Comparison of ENCODE assay signal across 8 mouse cellular contexts in the genomic region with DNA sequence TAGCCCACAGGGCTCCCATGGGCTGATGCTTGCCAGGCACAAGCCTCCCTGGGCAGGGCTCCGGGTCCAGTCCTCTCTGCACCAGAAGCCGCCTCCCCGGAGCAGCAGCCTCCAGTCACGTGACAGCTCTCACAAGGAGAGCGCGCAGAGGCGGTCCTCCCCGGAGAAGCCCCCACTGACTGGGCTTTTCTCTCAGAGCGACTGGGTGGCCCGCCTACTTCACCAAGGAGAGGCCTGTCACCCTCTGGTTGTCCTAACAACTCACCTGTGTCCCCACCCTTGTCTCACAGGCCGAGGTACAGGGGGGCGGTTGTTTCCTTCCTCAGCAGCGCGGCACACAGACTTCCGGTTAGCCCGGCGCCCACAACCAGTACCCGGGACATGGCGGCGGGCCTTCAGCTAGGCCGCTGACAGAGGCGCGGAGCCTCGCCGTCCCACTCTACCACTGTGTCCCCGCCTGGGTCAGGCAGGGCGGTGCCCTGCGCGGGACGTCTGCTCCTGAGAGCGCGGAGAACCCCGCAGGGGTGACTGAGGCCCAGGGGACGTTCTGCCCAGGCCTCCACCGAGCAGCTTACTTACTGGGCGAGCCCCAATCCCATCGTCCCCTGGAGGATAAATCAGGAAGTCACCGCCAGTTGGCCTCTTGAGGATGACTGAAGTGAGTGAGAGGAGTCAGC. TPM values are rescaled to one million over a fixed set of nuclear protein-coding genes. Genes with fewer than 3 reads are reported as not detected.
DNase-seq lines count a peak whose midpoint lies in the region; ATAC-seq and TF ChIP-seq lines count a peak whose summit lies in the region.
"Not testable (repeated sequence)": the region's sequence is repeated elsewhere in the genome, so short reads cannot be mapped to it uniquely, and the experiment has no call there.

No protein-coding gene starts in this region.

- peak overlapping the region; percentile 70 for H3K4me3 ChIP-seq in E14TG2a.4 (replicated peaks; ENCODE audit: low read length)
- H3K4me3 ChIP-seq in forebrain, postnatal 0 days (ENCODE audit: low read depth, low read length), result peak overlapping the region; percentile 33
- peak overlapping the region; percentile 37 to 45 for H3K4me3 ChIP-seq in liver, embryonic 14.5 days (ENCODE audit: insufficient read depth in 1 of 2, low read depth in 2 of 2, low read length in 2 of 2)
- peak overlapping the region; percentile 29 for H3K4me3 ChIP-seq in neural tube, embryonic 11.5 days (ENCODE audit: low read depth, low read length)
- peak overlapping the region; percentile 38 for H3K4me3 ChIP-seq in stomach, embryonic 15.5 days (replicated peaks)

- peak overlapping the region; percentile 58 for H3K9ac ChIP-seq in forebrain, postnatal 0 days
- 0 out of 2 replicates have a peak overlapping the region, but pooled peaks have one; percentile 3 for H3K9ac ChIP-seq in liver, embryonic 14.5 days (replicated peaks)
- peak overlapping the region; percentile 49 for H3K9ac ChIP-seq in neural tube, embryonic 11.5 days (ENCODE audit: low read length)
- not testable (repeated sequence) for H3K9ac ChIP-seq in stomach, embryonic 15.5 days

- peak; percentile 56 for DNase-seq in cerebellum, adult 8-10 months
- peak; percentile 82 for DNase-seq in forebrain, postnatal 0 days
- DNase-seq in heart, postnatal 25 days (ENCODE audit: low spot score), result peak; percentile 33
- peak; percentile 21 for DNase-seq in large intestine, adult 2 months (ENCODE audit: low read depth, low spot score)
- peak; percentile 6 to 11 (median 10) for DNase-seq in liver, embryonic 14.5 days (ENCODE audit: low read depth in 3 of 3, low spot score in 3 of 3)
- peak; percentile 77 for DNase-seq in neural tube, embryonic 11.5 days (ENCODE audit: low spot score)

- H3K36me3 ChIP-seq in E14TG2a.4 (ENCODE audit: insufficient read depth, low read length); forebrain, postnatal 0 days (ENCODE audit: insufficient read depth); liver, embryonic 14.5 days (replicated peaks; ENCODE audit: control insufficient read depth, insufficient read depth, low read depth); neural tube, embryonic 11.5 days (ENCODE audit: control insufficient read depth, insufficient read depth, low read length); stomach, embryonic 15.5 days: not testable (repeated sequence)

- TF ChIP-seq CTCF in E14TG2a.4 (conservative IDR thresholded peaks at IDR 0.05; ENCODE audit: low read length); forebrain, postnatal 0 days (IDR thresholded peaks at IDR 0.05; ENCODE audit: low read depth); liver, embryonic 14.5 days (IDR thresholded peaks at IDR 0.05; ENCODE audit: low read depth): not testable (repeated sequence)

- not testable (repeated sequence) for TF ChIP-seq EP300 in liver, embryonic 14.5 days (IDR thresholded peaks at IDR 0.05; ENCODE audit: low read depth)

- H3K4me1 ChIP-seq in E14TG2a.4 (replicated peaks; ENCODE audit: low read depth, low read length); forebrain, postnatal 0 days (ENCODE audit: insufficient read depth); liver, embryonic 14.5 days (replicated peaks; ENCODE audit: control insufficient read depth in 2 of 2, insufficient read depth in 2 of 2, low read length in 1 of 2); neural tube, embryonic 11.5 days (ENCODE audit: control insufficient read depth, insufficient read depth, low read length); stomach, embryonic 15.5 days: not testable (repeated sequence)

- H3K9me3 ChIP-seq in E14TG2a.4 (ENCODE audit: low read length); forebrain, postnatal 0 days (ENCODE audit: low read length); liver, embryonic 14.5 days (ENCODE audit: control insufficient read depth, low read length); neural tube, embryonic 11.5 days (ENCODE audit: control insufficient read depth, low read length); stomach, embryonic 15.5 days: not testable (repeated sequence)

- H3K27ac ChIP-seq in forebrain, postnatal 0 days (ENCODE audit: low read depth, low read length), result 0 out of 2 replicates have a peak overlapping the region, but pooled peaks have one; percentile 45
- H3K27ac ChIP-seq in liver, embryonic 14.5 days; neural tube, embryonic 11.5 days (ENCODE audit: low read depth, low read length); stomach, embryonic 15.5 days: not testable (repeated sequence)

- peak overlapping the region; percentile 50 for H3K4me2 ChIP-seq in forebrain, postnatal 0 days (ENCODE audit: low read depth)
- peak overlapping the region; percentile 58 for H3K4me2 ChIP-seq in liver, embryonic 14.5 days (ENCODE audit: low read depth)
- peak overlapping the region; percentile 32 for H3K4me2 ChIP-seq in neural tube, embryonic 11.5 days (ENCODE audit: low read depth)
- H3K4me2 ChIP-seq in stomach, embryonic 15.5 days, result peak overlapping the region; percentile 50

- intact Hi-C loops in heart, postnatal 25 days (cut with DNase I), result loop anchor here (5.0 kb wide), 1 partner anchor 197 kb away; a partner anchor contains a TSS

- not testable (repeated sequence) for H3K27me3 ChIP-seq in E14TG2a.4 (ENCODE audit: insufficient read depth, low read length); forebrain, postnatal 0 days (ENCODE audit: insufficient read depth, low read length); liver, embryonic 14.5 days (ENCODE audit: control insufficient read depth, insufficient read depth, low read length); neural tube, embryonic 11.5 days (ENCODE audit: control insufficient read depth, insufficient read depth, low read length); stomach, embryonic 15.5 days (replicated peaks)

- peak; percentile 99 for ATAC-seq in forebrain, postnatal 0 days
- ATAC-seq in liver, embryonic 14.5 days (ENCODE audit: insufficient read depth), result peak; percentile 82
- ATAC-seq in neural tube, embryonic 11.5 days (ENCODE audit: insufficient read depth, low FRiP score, low TSS enrichment), result peak; percentile 99
- ATAC-seq in stomach, embryonic 15.5 days (ENCODE audit: insufficient read depth, low FRiP score, low read depth), result peak; percentile 94

- WGBS in forebrain, postnatal 0 days, result 3% methylated on average over 10 of the region's 38 CpGs
- WGBS in large intestine, adult 2 months, result 10% methylated on average over 10 of the region's 38 CpGs
- WGBS in liver, embryonic 14.5 days (ENCODE audit: insufficient replicate concordance), result 10% methylated on average over 6 of the region's 38 CpGs
- 4% methylated on average over 10 of the region's 38 CpGs for WGBS in neural tube, embryonic 11.5 days
- WGBS in stomach, embryonic 15.5 days, result 3% methylated on average over 11 of the region's 38 CpGs

RNA-seq across cellular contexts. Expression of a gene that starts 35.3 kb away (rescaled TPM):
- not detected in 2 replicates for total RNA-seq in forebrain, postnatal 0 days (2014; rRNA removed)
- not detected in 2 replicates for polyA plus RNA-seq in forebrain, postnatal 0 days (2015; fragmentation: Nextera tagmentation; extraction: Ambion mirVana)
- not detected for total RNA-seq in heart, postnatal 25 days (2021)
- polyA plus RNA-seq in large intestine, adult 2 months (2012; rRNA removed), result not detected in 2 replicates
- polyA plus RNA-seq in liver, embryonic 14.5 days (2012; rRNA removed), result not detected in 2 replicates
- not detected in 2 replicates for polyA plus RNA-seq in liver, embryonic 14.5 days (2014; fragmentation: Nextera tagmentation; extraction: Ambion mirVana)
- not detected in 2 replicates for polyA plus RNA-seq in neural tube, embryonic 11.5 days (2014; fragmentation: Nextera tagmentation; extraction: Ambion mirVana)
- polyA plus RNA-seq in stomach, embryonic 15.5 days (2015; fragmentation: Nextera tagmentation; extraction: Ambion mirVana), result not detected in 2 replicates

Comparison
In these comparisons a context has a peak if more than half of its experiments do, and no peak if none do; other contexts are left out.
1. DNase-seq: peak in every context shown above with its lines; median percentile 82 in forebrain, postnatal 0 days; 77 in neural tube, embryonic 11.5 days; 56 in cerebellum, adult 8-10 months; 33 in heart, postnatal 25 days; 21 in large intestine, adult 2 months; 10 in liver, embryonic 14.5 days.